Mouse (Mus musculus): ENCODE measurements around the gene Ms4a6d.

Ms4a6d gene

DNA sequence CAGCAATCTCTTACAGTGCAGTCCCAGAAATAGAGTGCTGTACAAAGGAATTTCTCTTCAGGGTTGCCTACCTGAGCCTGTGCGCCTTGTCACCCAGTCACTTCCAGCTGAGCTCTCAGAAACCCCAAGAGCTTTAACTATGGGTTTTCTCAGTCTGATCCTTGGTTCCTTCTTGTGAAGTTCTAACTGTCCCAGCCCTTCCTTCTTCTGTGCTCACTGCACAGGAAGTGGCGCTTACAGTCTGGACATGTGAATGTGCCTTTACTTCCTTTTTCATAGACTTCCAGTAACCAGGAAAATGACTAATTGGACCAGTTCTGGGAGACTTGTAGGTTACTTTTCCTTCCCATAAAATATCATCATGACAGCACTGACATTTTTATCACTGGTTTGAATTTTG is at the start of gene Ms4a6d:
Ms4a6d (minus strand) TSS at position 247 of the 400 bp plus-strand sequence.
- DNase-seq: peak; percentile 11

DNA sequence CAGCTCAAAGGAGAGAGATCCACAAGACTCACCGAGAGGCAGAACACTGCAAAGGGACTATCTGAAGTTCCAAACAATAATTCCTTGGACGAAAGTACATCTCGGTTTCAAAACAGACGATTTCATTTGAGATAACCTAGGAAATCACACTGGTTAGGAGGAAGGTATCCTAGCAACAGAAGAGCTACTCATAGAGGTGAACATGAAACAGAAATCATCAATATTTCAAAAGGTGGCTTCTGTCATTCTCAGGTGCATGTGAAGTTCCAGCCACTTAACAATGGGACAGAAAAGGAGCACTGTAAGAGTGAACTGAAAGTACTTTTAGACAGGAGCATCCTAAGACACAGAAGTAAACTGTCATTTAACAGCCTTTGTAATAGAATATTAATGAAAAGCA is 44.9 kb upstream of the Ms4a6d start:
- no peak for DNase-seq

DNA sequence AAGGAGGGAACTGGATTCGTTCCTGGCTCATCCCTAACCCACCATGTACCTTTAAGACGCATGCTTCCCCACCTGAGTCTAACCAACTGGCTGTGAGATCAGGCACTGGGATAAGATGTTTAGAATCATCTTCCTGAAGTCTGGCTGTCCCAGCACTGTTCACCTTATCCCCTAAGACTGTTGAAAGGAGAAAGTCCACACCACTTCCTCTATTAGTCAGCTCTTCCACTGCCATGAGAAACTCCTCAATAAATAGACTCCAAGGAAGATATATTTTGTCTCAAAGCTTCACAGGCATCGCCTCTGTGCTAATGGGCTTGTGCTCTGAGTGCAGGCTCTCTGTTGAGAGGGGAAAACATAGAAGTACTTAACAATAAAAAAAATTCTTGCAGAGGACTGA is 41.5 kb upstream of the Ms4a6d start:
- DNase-seq: no peak

DNA sequence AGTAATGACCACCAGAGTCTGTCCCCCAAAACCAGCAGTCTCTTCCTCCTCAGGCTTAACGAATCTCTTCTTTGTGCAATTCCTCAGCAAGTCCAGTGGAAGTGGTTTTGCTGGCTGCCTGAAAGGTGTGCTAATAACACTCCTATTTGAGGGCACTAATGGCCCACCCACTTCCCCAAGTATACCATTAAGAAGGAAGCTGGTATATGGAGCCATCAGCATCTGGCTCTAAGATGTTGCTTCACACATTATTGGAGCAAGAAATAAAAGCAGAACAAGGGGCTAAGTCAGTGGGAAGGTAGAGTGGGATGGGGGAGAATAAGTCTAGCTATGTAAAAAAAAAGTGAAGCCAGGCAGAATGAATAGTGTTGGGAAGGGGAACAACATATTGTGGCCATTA is 36.1 kb upstream of the Ms4a6d start, which contains the start of gene Ms4a3:
Ms4a3 (minus strand) TSS at position 120 of the 400 bp plus-strand sequence.
- DNase-seq: peak; percentile 12

DNA sequence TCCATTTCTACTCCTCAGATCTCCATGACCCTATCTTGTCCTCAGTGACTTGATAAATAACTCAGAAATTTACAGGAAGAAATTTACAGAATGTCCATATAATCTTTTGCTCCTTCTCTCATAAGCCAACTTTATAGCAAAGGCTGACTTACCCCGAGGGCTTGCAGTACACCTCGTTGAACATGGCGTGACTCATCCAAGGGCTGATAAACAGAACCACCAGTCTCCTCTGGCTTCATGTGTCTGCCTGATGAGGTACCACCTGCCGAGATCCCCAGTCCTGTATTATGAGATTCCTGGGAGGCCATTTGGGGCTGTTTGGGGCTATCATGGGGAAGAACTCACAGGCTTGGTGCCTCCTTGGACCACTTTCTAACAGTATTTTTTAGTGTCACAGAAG is 34.4 kb upstream of the Ms4a6d start:
- no peak for DNase-seq

DNA sequence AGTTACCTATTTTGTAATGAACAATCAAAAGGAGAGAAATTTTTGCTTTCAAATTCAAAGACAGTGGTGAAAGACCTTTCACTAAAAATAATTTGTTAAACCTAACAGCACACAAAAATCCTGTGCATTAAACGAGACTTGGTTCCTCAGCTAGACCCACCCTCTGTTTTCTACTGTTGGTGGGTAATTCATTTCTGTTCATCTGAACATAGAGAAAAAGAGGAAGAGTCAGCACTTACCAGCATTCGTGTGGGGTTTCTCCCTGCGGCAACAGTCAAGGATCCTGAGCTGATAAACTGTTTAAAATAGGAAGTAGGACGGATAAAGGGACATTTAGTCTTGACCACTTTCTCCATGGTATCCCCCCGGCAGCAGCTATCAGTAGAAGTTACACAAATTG is 30.9 kb upstream of the Ms4a6d start:
- DNase-seq: no peak

DNA sequence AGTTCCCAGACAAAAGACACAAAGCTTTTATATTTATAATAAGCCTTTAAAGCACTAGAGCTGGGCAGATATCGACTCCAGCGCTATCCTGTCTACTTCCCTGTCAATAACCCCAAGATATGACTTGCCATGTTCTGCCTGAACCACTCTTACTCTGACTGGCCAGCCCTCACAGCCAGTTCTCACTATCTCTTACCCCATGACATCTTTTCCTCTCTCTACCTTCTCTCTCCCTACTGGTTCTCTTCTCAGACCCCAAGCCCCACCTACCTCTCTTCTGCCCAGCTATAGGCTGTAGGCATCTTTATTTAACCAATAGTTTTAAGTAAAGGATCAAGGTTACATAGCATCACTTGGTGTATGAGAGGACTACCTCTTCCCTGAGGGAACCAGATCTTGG is 29.7 kb upstream of the Ms4a6d start:
- DNase-seq: no peak

DNA sequence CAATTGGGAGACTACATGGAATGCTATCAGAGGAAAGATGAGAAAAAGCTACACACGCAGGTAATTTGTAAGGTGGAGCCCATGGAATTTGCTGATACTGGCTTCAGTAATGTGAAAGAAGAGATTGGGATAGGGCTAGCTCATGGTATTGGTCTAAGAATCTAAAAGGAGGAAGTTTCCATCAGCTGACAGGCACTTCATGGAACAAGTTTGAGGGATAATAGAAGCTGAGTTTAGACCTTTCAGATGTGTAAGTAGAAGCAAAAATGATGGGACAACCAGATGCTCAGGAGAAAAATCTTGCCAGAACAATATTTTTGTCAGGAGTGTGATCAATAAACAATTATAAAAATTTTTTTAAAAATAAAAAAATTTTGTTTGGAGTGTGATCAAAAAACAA is 29.1 kb upstream of the Ms4a6d start:
- DNase-seq: no peak

DNA sequence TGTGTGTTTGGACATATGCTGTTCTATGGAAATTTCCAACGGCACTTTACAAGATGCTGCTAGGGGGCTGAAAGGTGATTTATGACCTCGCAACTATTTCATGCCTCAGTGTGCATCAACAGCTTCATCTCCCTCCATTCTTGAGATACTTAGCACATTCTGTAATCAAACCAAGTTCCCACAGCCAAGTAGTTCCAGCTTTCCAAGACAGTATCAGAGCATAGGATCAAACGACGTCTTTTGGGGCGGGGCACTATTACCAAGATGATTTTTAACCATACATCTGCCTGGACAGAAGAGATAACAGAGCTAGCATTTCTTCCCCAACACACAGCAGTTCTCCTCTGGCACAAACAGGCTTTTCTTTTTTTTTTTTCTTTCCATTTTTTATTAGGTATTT is 20.6 kb upstream of the Ms4a6d start:
- DNase-seq: no peak

DNA sequence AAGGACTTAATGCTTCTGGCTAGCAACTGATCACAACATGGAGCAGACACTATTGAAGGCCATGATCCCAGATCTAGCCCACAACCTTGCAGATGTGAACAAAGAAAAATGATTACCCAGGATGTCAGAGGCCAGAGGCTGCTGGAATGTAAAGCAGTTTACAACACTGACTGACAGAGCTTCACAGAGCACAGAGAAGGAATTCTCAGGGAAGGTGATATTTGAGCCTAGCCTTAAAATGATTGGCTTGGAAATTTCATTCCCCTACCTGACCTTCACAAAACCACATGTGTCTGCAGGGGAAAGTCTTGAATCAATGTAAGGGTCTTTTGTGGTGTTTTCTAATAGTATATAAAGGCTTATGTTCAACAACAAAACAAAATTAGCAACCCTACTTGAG is 20.2 kb upstream of the Ms4a6d start:
- no peak for DNase-seq

DNA sequence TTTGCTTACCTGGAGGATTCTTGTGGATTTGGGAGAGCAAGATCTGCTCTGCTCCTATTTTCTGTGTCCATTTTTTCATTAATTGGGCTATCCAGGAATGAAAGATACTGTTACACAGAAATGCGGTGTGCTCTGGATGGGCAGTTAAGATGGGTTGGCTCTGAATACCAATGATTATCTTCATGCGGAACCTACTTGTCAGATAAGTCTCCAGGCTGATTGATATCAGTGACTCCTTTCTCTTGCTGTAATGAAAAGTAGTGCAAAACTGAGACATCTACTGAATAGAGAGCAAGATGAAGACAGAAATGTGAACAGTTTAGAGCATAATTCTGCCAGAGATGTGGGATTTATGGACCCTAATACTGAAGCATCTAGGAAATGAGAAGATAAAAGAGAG is 18.9 kb upstream of the Ms4a6d start, which contains the start of gene Ms4a2:
Ms4a2 (minus strand) TSS at position 169 of the 400 bp plus-strand sequence.
- no peak for DNase-seq

DNA sequence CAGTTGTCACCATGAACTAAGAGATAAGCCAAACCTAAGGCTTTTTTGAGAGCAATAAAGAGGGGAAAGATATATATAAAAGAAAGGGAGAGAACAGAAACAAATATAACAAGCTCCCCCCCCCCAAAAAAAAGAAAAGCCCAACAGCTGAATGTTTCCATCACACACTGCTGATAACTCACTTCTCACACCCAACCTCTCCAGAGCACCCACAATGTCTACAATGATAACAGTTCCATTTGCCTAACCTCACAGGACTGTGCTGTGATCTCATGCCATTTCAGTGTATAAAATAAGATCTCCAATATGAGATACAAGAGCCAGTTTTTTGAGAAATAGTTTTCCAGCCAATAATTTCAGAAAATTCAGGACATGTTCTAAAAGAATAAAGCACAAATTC is 13.3 kb upstream of the Ms4a6d start:
- DNase-seq: no peak

DNA sequence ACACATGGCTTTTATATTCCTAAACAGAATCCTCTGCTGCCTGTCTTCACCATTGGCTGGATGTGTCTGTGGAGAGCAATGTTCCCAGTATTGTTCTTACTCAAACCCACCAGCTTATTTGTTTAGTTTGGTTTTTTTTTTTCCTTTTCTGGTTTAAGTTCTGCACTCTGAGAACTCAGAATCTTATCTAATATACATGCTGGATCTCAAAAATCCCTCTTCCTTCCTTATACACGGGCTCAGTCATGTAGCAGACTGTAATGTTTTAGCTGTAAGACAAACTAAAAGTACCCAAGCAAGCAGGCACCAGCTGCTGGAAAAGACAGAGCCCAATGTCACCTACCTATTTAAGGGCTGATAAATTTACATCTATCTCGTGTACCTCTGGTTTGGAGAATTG is 10.2 kb upstream of the Ms4a6d start:
- DNase-seq: no peak

DNA sequence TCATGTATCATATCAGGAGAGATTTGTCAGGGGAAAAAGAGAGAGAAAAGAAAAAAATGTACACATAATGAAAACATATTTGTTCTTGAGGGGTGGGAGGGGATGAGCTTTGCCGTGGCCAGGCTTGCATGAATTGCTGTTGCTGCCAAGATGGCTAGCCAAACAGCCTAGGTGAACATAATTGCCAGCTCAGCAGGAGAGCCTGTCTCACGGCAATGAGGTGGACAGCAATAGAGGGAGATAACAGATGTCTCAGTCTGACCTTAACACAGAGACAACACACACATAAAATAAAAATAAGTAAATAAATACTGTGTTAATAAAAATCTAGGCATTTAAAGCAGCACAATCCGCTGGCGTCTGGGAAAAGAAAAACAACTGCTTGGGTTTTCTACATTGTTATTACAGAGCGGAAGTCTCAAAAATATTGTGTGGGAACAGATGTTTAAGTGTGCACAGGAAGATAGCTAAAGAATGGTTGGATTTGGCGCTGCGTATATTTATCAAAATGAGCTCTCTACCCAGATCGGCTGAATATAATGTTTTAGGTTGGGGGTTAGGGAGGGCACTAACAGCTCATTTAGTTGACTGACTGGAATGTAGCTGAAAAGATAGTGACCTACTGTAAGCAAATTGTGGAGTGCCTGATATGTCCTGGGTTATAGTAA is 9.3 kb upstream of the Ms4a6d start:
- DNase-seq: no peak

DNA sequence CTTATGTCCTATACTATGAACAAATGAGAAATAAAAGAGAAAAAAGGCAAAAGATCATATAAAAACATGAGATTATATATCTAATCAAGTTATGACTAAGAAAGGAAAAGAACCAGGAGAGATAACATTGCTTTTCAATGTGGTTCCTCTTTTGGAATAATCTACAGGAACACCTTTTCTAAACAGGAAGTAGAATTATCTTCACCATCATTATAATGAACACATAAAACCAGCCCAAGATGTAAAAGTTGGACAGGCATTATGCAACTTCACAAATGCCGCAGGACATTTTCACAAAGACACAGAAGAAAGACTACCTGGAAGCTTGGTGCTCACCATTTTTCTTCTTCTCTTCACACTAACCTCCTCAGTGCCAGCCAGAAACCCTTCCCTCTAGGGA is 8.4 kb upstream of the Ms4a6d start:
- no peak for DNase-seq

DNA sequence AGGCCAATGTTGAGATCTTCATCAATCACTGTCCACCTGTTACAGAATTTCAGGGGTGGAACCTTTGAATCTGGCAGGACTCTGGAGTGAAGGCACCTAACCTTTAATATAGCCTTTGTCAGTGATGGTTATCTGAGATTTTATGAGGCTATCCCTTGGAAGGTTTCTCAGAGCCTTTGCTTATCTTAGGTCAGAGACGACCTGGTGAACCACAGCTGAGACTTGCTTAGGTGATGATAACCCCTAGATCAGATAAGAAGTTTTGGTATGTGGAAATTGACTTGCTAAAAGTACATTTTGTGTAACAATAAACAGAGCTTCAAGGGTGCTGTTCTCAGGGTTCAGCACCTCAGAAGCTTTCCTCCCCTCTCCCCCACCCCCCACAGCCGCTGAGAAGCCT is 7.6 kb upstream of the Ms4a6d start:
- DNase-seq: no peak

DNA sequence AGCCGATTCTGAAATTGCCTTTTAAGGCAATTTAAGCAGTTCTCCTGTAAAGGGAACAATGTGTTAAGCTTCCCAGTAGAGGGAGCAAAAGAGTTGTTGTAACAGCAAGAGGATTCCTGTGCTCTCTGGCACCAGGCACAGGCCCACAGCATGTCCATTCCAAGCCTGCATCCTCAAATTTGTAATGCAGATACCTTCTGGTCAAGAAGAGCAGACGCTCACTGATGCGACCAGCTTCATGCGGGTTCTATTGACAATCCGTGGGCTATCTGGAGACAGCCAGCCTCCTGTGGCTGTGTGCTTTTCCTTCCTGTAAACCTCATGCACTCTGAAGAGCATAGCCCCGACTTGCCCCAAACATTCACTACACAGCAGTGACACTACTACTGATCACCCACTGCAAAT is 6.9 kb upstream of the Ms4a6d start:
- peak; percentile 55 for DNase-seq

DNA sequence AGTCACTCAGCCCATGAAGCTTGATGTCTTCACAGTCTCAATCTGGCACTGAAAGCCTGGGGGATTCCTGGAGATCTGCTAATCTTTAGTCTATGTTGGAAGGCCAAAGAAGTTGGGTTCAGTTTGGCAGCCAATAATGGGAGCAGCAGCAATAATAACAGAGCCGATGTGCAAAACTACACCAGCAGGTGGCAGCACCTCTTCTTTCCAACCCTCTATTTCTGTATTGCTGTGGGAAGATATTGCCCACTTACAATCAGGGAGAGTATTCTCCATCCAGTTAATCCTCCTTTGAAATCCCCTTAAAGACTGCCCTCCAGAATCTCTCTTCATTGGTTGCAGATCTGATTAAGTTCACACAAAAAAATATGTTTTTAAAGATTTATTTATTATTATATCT is 3.5 kb upstream of the Ms4a6d start:
- peak; percentile 64 for DNase-seq

DNA sequence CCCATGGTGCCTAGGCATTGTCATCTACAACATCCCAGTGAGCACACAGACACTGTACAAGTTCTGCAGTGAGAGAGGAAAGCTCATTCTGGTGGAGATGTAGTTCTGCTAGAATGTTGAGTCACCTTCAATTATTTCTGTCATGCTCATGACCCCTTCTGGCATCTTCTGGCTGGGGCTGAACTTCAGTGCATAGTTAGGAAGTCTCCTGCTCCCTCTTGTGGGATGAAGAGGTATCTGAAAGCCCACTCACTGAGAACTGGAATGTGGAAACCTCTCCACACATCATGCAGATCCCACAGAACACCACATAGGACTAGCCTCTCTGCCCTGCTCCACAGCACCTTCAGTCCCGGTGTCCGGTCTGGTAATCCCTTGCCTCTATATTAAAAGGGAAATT is 2.6 kb downstream of the Ms4a6d start:
- peak; percentile 60 for DNase-seq

DNA sequence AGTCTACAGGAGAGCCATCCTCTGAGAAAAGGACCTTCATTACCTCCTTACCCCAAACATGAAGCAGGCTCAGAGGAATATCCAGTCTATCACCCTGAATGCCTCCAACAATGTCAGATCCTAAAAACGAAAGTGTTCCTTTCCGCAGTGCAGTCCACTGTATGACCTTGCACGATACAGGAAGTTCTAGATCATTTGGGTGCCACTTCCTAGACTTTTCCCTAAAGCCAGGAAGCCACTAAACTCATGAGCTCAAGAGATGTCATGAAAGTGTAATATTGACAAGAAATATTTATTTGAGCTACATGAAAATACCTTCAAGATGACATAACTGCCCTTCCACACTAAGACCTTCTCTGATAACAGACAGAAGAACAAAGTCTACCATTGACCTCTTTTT is 3.3 kb downstream of the Ms4a6d start:
- no peak for DNase-seq

DNA sequence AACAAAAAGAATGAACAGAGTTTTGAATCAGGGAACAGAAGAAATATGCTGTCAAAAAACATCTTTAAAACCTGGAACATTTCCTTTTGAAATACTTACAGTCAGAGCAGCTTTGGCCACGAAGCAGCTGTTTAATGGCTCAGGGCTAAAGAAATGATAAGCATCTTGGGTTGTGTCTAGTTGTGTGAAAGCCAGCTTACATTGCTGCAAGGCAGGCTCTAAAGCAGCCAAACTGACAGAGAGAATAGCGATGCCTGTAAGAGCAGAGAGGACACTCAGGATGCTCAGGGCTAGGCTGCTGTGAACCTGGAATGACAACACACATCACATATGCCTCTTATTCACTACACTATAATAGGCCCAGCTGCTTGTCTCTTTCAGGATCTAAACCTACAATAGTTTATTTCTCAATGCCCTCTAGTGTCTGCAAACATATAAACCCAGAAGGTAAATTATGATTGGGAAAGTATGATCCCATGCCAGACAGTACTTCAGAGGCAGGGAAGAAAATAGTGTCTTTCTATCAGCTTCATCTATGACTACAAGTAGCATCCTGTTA is 14.7 kb downstream of the Ms4a6d start:
- DNase-seq: no peak

DNA sequence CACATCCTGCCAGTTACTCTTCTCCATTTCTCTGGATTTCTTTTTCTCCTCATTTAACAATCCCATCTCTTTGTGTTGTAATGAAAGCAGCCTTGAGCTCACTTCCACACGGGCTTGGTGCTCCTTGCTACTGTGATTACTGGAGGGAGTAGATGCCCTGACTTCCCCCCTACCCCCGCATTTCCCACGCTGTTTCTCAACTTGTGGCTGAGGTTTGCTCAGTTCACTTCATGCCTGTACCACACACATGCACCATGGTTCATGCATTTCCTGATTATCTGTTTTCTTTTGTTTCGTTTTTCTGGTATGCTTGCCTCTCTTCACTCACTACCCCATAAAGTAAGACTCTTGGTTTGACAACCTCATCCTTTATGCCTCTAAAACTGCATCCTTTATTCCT is 15.4 kb downstream of the Ms4a6d start:
- peak; percentile 59 for DNase-seq

DNA sequence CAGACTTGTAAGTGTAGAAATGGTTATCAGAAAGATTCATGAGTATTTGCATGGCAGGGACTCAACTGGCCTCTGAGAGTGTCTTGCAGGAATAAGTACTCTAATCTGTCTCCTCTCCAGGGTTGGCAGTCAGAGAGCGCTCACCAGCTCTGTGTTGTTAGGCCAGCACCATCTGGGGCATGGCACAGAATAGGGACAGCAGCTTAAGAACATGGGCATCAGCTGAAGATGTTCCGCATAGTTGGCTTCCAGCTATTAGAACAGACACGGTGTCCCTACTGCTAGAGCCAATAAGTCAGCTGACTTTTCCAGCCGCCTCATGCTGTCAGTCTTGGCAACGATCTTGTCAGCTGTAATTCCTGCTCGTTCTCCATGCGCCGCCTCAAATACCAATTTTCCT is 29.7 kb downstream of the Ms4a6d start:
- DNase-seq: no peak

DNA sequence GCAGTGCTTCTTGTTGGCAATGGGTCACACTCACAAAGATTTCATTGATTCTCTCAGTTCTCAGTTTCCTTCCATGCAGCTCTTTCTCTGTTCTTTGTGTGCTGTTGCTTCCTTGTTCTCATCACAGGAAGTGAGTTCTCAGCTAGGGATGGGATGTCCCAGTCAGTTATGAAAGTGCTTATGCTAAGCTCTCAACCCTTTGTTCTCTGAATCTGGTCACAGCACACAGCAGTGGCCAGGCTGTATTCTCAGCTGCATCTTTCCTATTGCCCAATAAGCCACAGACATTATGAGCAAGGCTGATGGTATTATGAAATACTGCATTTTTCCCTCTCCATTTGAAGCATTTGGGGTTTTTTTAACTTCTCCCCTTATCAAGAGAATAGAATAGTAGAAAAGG is 45.1 kb downstream of the Ms4a6d start:
- peak; percentile 51 for DNase-seq

DNA sequence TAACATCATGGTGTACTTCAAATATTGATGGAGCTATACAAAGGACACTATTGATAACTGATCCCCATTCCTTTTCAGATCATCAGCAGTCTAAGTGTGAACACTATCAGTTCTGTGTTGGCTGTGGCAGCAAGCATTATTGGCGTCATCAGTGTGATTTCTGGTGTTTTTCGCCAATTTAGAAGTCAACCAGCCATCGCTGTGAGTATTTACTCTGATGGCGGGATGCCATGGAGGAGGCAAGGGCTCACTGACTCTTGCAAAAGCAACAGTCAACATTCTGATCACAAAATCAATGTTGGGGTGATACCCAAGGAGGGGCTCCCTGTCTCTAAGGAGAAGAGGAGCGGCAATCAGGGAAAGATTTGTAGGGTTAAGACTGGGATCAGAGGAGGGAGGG is 49.9 kb downstream of the Ms4a6d start:
- no peak for DNase-seq

Measured in lung, postnatal 36 days (tissue).